Mouse (Mus musculus) liver, adult 2 months (tissue): Measurements from ENCODE around the gene Slfn2. TPM values are rescaled to one million over a fixed set of nuclear protein-coding genes. Genes with fewer than 3 reads are reported as not detected.
A peak's percentile ranks its signal among the peaks of the same experiment; 100 is the strongest.

ENCODE experiments used
- DNase-seq: peaks from one replicate; pipeline ENCODE4 v3.0.0-alpha.2; 2011; ENCODE audit warnings: low read depth, low spot score; ENCODE audit errors: extremely low read depth
- H3K27ac ChIP-seq: fragments of 200-500 bp; replicated peaks from 2 replicates; pipeline ENCODE4 v1.5.1; 2012; ENCODE audit warnings: low read depth, mild to moderate bottlenecking, control low read depth, inconsistent platforms, low read length; ENCODE audit not compliant: insufficient read depth
- H3K27me3 ChIP-seq: fragments of 200-500 bp; 2 replicates; pipeline ENCODE4 v1.6.1; 2012; ENCODE audit warnings: mild to moderate bottlenecking, moderate library complexity, low read length, inconsistent platforms; ENCODE audit not compliant: control insufficient read depth, insufficient read depth
- H3K36me3 ChIP-seq: fragments of 200-500 bp; 2 replicates; pipeline ENCODE4 v1.6.1; 2012; ENCODE audit warnings: low read length, inconsistent platforms; ENCODE audit not compliant: control insufficient read depth, insufficient read depth
- H3K4me1 ChIP-seq: fragments of 200-500 bp; 2 replicates; pipeline ENCODE4 v1.6.1; 2011; ENCODE audit warnings: low read length; ENCODE audit not compliant: control insufficient read depth, insufficient read depth
- H3K4me3 ChIP-seq: fragments of 200-500 bp; 2 replicates; pipeline ENCODE4 v1.5.1; 2011; ENCODE audit warnings: low read depth, mild to moderate bottlenecking, control low read depth, low read length, moderate library complexity; ENCODE audit not compliant: insufficient read depth
- H3K79me2 ChIP-seq: fragments of 200-500 bp; 2 replicates; pipeline ENCODE4 v1.6.1; 2012; ENCODE audit warnings: inconsistent platforms, mild to moderate bottlenecking, low read length, moderate library complexity; ENCODE audit not compliant: control insufficient read depth, insufficient read depth
- H3K9ac ChIP-seq: fragments of 200-500 bp; 2 replicates; pipeline ENCODE4 v1.6.1; 2012; ENCODE audit warnings: low read depth, mild to moderate bottlenecking, control low read depth, inconsistent platforms, low read length
- CTCF ChIP-seq: fragments of 200-500 bp; IDR thresholded peaks from 2 replicates; pipeline ENCODE4 v1.5.1; 2011; ENCODE audit warnings: low read depth, low read length, control low read depth
- POLR2A ChIP-seq: fragments of 200-500 bp; IDR thresholded peaks from 2 replicates; pipeline ENCODE4 v1.6.1; 2011; ENCODE audit warnings: low read length, control low read depth; ENCODE audit not compliant: insufficient read depth; ENCODE audit errors: extremely low read depth
- WGBS: fragments of 180-500 bp; shearing (Covaris S2); methylation state at CpG from one replicate; pipeline ENCODE4 v1.1.7; 2018; 5-methylcytosine and 5-hydroxymethylcytosine counted together
- polyA plus RNA-seq: library from polyadenylated mRNA; depleted of rRNA; stranded (reverse); fragments of >200 nt; gene quantifications from 2 replicates; pipeline ENCODE4 v1.2.3, GENCODE M21; 2012
- total RNA-seq: library from RNA; depleted of rRNA; stranded (reverse); fragments of >200 nt; gene quantifications from 2 replicates; pipeline ENCODE4 v1.2.3, GENCODE M21; 2014

Slfn2 gene
- total and polyA plus RNA-seq, 2 experiments, result 1.5 to 8.7 TPM

DNA sequence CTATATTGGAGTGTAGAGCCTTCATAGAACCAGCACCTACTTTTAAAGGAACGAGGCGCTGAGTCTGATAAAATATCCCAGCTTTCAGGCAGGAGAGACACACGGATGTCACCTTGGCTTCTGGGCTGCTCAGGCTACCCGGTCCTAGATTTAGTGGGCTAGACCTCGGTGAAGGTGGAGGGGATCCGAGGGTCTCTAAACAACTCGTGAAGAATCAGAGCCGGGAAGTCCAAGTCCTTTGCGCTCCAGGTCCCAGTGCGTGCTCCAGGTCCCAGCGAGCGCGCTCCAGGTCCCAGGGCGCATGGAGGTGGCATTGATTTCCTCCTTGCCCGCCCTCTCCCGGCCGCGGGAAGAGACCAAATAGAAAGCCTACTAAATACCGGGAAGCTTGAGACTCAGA lies 25.1 kb upstream of the Slfn2 start:
- Histone ChIP-seq H3K79me2 (no peaks in the 10 kb centered on the region), H3K4me3 (peak overlapping the region; percentile 27; the same call in 1 of the 2 replicates), H3K36me3 (no peaks in the 10 kb centered on the region), H3K27me3 (no peaks in the 10 kb centered on the region), H3K9ac (no peak overlapping the region), H3K27ac (no peak overlapping the region), H3K4me1 (no peaks in the 10 kb centered on the region)
- WGBS, result 5% methylated on average over 19 of the region's 19 CpGs
- TF ChIP-seq POLR2A, result no peak
- no peak for TF ChIP-seq CTCF
- DNase-seq, result no peak

- H3K36me3 ChIP-seq, result no peaks in the 10 kb centered on the region
- H3K4me3 ChIP-seq, result peak overlapping the region; percentile 27; the same call in 1 of the 2 replicates
- no peaks in the 10 kb centered on the region for H3K79me2 ChIP-seq
- TF ChIP-seq CTCF, result no peak
- no peak for TF ChIP-seq POLR2A
- 6% methylated on average over 1 of the region's 1 CpGs for WGBS
- no peaks in the 10 kb centered on the region for H3K4me1 ChIP-seq
- H3K9ac ChIP-seq, result no peak overlapping the region
- DNase-seq, result no peak
- H3K27ac ChIP-seq, result no peak overlapping the region
- H3K27me3 ChIP-seq, result no peaks in the 10 kb centered on the region
These were observed 24.6 kb upstream of the Slfn2 start for GRCm38 (mm10) chr11:83040325-83040724.

DNA sequence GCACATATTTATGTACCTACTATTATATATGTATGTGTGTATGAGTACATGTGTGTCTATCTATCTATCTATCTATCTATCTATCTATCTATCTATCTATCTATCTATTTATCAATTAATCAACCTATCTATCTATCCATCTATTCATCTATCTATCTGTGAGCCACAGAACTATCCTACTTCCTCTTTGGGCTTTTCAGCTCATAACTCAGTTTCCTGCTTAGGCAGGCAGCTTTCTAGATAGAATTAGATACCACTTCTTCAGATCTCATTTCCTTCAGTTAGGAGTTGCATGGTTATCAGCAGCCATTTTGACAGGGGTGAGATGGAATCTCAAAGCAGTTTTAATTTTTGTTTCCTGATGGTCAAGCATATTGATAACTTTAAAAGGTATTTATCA lies 23.9 kb upstream of the Slfn2 start:
- DNase-seq, result no peak
- no peaks in the 10 kb centered on the region for H3K4me1 ChIP-seq
- TF ChIP-seq POLR2A, result no peak
- no peak for TF ChIP-seq CTCF
- no peak overlapping the region for H3K9ac ChIP-seq
- H3K27me3 ChIP-seq, result no peaks in the 10 kb centered on the region
- no peak overlapping the region for H3K27ac ChIP-seq
- H3K4me3 ChIP-seq, result no peak overlapping the region
- no peaks in the 10 kb centered on the region for H3K36me3 ChIP-seq
- H3K79me2 ChIP-seq, result no peaks in the 10 kb centered on the region

GRCm38 (mm10) chr11:83043891-83044290 lies 21.0 kb upstream of the Slfn2 start:
- TF ChIP-seq POLR2A, result no peak
- TF ChIP-seq CTCF, result no peak
- Histone ChIP-seq H3K4me3 (no peak overlapping the region), H3K36me3 (no peaks in the 10 kb centered on the region), H3K27me3 (no peaks in the 10 kb centered on the region; the same call in 1 of the 2 replicates), H3K4me1 (no peaks in the 10 kb centered on the region), H3K79me2 (no peaks in the 10 kb centered on the region), H3K27ac (no peak overlapping the region), H3K9ac (no peak overlapping the region)
- DNase-seq, result no peak
- 69% methylated on average over 4 of the region's 4 CpGs for WGBS

DNA sequence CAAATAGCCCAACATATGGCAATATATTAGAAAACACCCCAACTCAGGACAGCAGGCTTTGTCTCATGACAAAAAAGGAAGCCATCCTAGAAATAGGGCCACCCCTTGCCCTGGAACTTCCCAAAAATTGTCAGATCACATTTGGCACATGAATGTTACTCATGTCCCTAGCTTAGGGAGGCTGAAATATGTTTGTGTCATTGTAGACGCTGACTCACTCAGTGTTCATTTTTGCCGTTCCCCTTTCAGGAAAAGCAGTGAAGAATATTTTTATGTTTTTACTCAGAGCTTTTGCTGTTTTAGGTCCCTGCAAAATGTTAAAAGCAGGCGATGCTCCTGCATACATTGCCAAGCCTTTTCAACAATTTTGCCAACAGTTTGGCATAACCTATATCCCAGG lies 19.3 kb upstream of the Slfn2 start:
- H3K9ac ChIP-seq, result no peak overlapping the region
- no peak overlapping the region for H3K4me3 ChIP-seq
- no peaks in the 10 kb centered on the region for H3K79me2 ChIP-seq
- no peaks in the 10 kb centered on the region; the same call in 1 of the 2 replicates for H3K27me3 ChIP-seq
- no peaks in the 10 kb centered on the region for H3K36me3 ChIP-seq
- DNase-seq, result peak; percentile 23
- H3K27ac ChIP-seq, result no peak overlapping the region
- WGBS, result 70% methylated on average over 3 of the region's 3 CpGs
- TF ChIP-seq POLR2A, result no peak
- H3K4me1 ChIP-seq, result no peaks in the 10 kb centered on the region

- 6% methylated on average over 5 of the region's 5 CpGs for WGBS
- no peaks in the 10 kb centered on the region for H3K79me2 ChIP-seq
- H3K4me1 ChIP-seq, result no peaks in the 10 kb centered on the region
- H3K27ac ChIP-seq, result no peak overlapping the region
- no peaks in the 10 kb centered on the region for H3K36me3 ChIP-seq
- no peaks in the 10 kb centered on the region for H3K27me3 ChIP-seq
- peak; percentile 83 for TF ChIP-seq CTCF
- no peak for TF ChIP-seq POLR2A
- no peak for DNase-seq
- no peak overlapping the region for H3K4me3 ChIP-seq
- no peak overlapping the region for H3K9ac ChIP-seq
These were observed 7.0 kb upstream of the Slfn2 start for GRCm38 (mm10) chr11:83057863-83058262.
